8 mouse cellular contexts compared by ENCODE assay signal in the genomic region with DNA sequence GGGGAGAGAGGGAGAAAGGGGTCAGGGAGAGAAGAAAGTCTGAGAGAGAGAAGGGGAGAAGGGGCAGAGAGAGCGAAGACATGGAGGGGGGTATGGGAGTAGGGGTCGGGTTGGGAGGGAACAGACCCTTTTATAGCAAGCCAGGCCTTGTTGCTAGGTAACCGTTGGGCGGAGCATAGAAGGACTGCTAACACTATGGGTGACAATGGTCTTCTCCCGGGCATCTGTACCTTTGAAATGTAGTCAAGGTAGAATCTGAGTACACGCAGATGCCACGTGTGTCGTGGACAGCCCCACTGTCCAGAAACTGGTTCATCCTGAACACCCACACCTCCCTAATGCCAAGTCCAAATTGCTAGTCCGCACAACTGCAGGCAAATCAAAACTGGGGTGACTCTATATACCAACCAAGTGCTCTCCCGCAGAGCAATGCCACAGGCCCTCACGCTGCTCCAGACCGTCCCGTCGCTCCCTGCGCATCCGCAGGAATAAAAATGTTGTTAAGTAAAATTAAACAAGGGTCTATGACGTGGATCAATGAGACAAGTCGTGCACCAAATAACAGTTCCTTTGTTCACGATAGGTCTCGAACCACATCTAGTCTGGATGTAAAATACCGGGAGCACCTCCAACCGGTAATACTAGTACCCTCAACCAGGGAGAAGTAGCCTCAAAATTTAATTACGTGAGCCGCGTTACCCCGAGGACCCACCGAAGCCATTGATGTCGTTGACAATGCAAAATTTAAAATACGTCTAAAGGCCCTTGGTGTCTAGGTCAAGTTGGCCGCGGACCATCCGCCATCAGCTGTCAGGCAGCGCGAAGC. TPM values are rescaled to one million over a fixed set of nuclear protein-coding genes. Genes with fewer than 3 reads are reported as not detected.
DNase-seq lines count a peak whose midpoint lies in the region; ATAC-seq and TF ChIP-seq lines count a peak whose summit lies in the region.

No protein-coding gene starts in this region.

- no peak for TF ChIP-seq CTCF in heart, adult 2 months (IDR thresholded peaks at IDR 0.05)

- WGBS in heart, adult 2 months: 14% methylated on average over 34 of the region's 34 CpGs
- WGBS in embryonic facial prominence, embryonic 10.5 days: 10% methylated on average over 34 of the region's 34 CpGs
- WGBS in hindbrain, embryonic 14.5 days: 6% methylated on average over 34 of the region's 34 CpGs
- WGBS in lung, embryonic 15.5 days: 9% methylated on average over 34 of the region's 34 CpGs

- no peaks in the 10 kb centered on the region for H3K36me3 ChIP-seq in heart, adult 2 months (ENCODE audit: control insufficient read depth, insufficient read depth, low read length)
- peaks cover 20% of the 10 kb centered on the region for H3K36me3 ChIP-seq in embryonic facial prominence, embryonic 10.5 days (replicated peaks)
- H3K36me3 ChIP-seq in hindbrain, embryonic 14.5 days (replicated peaks; ENCODE audit: control insufficient read depth, insufficient read depth): peaks cover 19% of the 10 kb centered on the region
- H3K36me3 ChIP-seq in lung, embryonic 15.5 days: peaks cover 11% of the 10 kb centered on the region

- peak overlapping the region; percentile 94 for H3K4me2 ChIP-seq in hindbrain, embryonic 14.5 days (replicated peaks)
- peak overlapping the region; percentile 73 for H3K4me2 ChIP-seq in lung, embryonic 15.5 days

- peak overlapping the region; percentile 96 for H3K27ac ChIP-seq in heart, adult 2 months
- peak overlapping the region; percentile 99 for H3K27ac ChIP-seq in embryonic facial prominence, embryonic 10.5 days (replicated peaks)
- H3K27ac ChIP-seq in hindbrain, embryonic 14.5 days: peak overlapping the region; percentile 99
- H3K27ac ChIP-seq in lung, embryonic 15.5 days: peak overlapping the region; percentile 94; the same call in 1 of the 2 replicates

- ATAC-seq in hindbrain, embryonic 14.5 days (ENCODE audit: low FRiP score): peak; percentile 68
- peak; percentile 39; the same call in 1 of the 2 replicates for ATAC-seq in lung, embryonic 15.5 days (ENCODE audit: borderline replicate concordance, extremely low read depth, low FRiP score, low TSS enrichment)

- no peaks in the 10 kb centered on the region for H3K27me3 ChIP-seq in heart, adult 2 months (ENCODE audit: control insufficient read depth, insufficient read depth, low read length)
- H3K27me3 ChIP-seq in embryonic facial prominence, embryonic 10.5 days (replicated peaks; ENCODE audit: low read depth, poor library complexity, severe bottlenecking): peaks cover 5% of the 10 kb centered on the region; the same call in 1 of the 2 replicates
- H3K27me3 ChIP-seq in hindbrain, embryonic 14.5 days (ENCODE audit: control insufficient read depth, insufficient read depth, low read length): no peaks in the 10 kb centered on the region
- no peaks in the 10 kb centered on the region for H3K27me3 ChIP-seq in lung, embryonic 15.5 days

- DNase-seq in heart, adult 2 months: no peak
- no peak for DNase-seq in heart, adult 11 months
- peak; percentile 43 for DNase-seq in CD4-positive, CD25-positive, alpha-beta regulatory T cell, adult 2 months (ENCODE audit: low read depth, low spot score)
- peak; percentile 29 for DNase-seq in embryonic facial prominence, embryonic 10.5 days (ENCODE audit: low spot score)
- peak; percentile 53 for DNase-seq in hindbrain, embryonic 14.5 days (ENCODE audit: low spot score)
- DNase-seq in retina, postnatal 1 day: peak; percentile 60
- DNase-seq in frontal cortex, postnatal 14 days (ENCODE audit: low spot score in 2 of 2): no peak

- H3K4me1 ChIP-seq in heart, adult 2 months (ENCODE audit: control insufficient read depth, insufficient read depth, low read length): peaks cover 9% of the 10 kb centered on the region
- H3K4me1 ChIP-seq in embryonic facial prominence, embryonic 10.5 days: peaks cover 19% of the 10 kb centered on the region
- H3K4me1 ChIP-seq in hindbrain, embryonic 14.5 days (replicated peaks; ENCODE audit: control insufficient read depth, insufficient read depth, low read length): peaks cover 16% of the 10 kb centered on the region
- peaks cover 14% of the 10 kb centered on the region for H3K4me1 ChIP-seq in lung, embryonic 15.5 days

- TF ChIP-seq POLR2A in heart, adult 2 months (IDR thresholded peaks at IDR 0.05; ENCODE audit: insufficient read depth, low read depth, low read length): no peak

- peak overlapping the region; percentile 89 for H3K4me3 ChIP-seq in heart, adult 2 months
- peak overlapping the region; percentile 96 for H3K4me3 ChIP-seq in embryonic facial prominence, embryonic 10.5 days
- peak overlapping the region; percentile 88 for H3K4me3 ChIP-seq in hindbrain, embryonic 14.5 days (replicated peaks; ENCODE audit: low read length)
- H3K4me3 ChIP-seq in lung, embryonic 15.5 days: peak overlapping the region; percentile 88

- peak overlapping the region; percentile 94 for H3K9ac ChIP-seq in heart, adult 2 months (ENCODE audit: low read depth, low read length)
- H3K9ac ChIP-seq in hindbrain, embryonic 14.5 days: peak overlapping the region; percentile 89
- H3K9ac ChIP-seq in lung, embryonic 15.5 days: peak overlapping the region; percentile 71

- intact Hi-C loops in heart, adult 2 months (cut with DNase I): loop anchor here (5.0 kb wide), 1 partner anchor 35 kb away; no protein-coding TSS in a partner anchor

- TF ChIP-seq EP300 in heart, adult 2 months (IDR thresholded peaks at IDR 0.05; ENCODE audit: insufficient read depth, low read depth, low read length): no peak

- no peaks in the 10 kb centered on the region for H3K9me3 ChIP-seq in embryonic facial prominence, embryonic 10.5 days
- H3K9me3 ChIP-seq in hindbrain, embryonic 14.5 days (ENCODE audit: control insufficient read depth, low read length): no peaks in the 10 kb centered on the region
- H3K9me3 ChIP-seq in lung, embryonic 15.5 days: no peaks in the 10 kb centered on the region

- no peaks in the 10 kb centered on the region for H3K79me2 ChIP-seq in heart, adult 2 months (replicated peaks; ENCODE audit: control insufficient read depth, insufficient read depth, low read length)

RNA-seq across cellular contexts. Expression of a gene that starts 0.6 kb away (rescaled TPM):
- 10 to 100 TPM; 60.1 to 65.1 TPM for total RNA-seq in heart, adult 2 months (2021)
- polyA plus RNA-seq in heart, adult 2 months (2012; rRNA removed): 22.6 and 39.2 TPM in 2 replicates
- 68.1 and 69.2 TPM in 2 replicates for polyA plus RNA-seq in embryonic facial prominence, embryonic 10.5 days (2016; fragmentation: Nextera tagmentation; extraction: Ambion mirVana)
- polyA plus RNA-seq in hindbrain, embryonic 14.5 days (2014; fragmentation: Nextera tagmentation; extraction: Ambion mirVana): 31.6 and 36.5 TPM in 2 replicates
- polyA plus RNA-seq in lung, embryonic 15.5 days (2015; fragmentation: Nextera tagmentation; extraction: Ambion mirVana): 48.2 and 50.5 TPM in 2 replicates

RNA-seq across cellular contexts. Expression of a gene that starts 38.1 kb away (rescaled TPM):
- total RNA-seq in heart, adult 2 months (2021): not detected
- polyA plus RNA-seq in heart, adult 2 months (2012; rRNA removed): 0.27 TPM in 1 of 2 replicates, not detected in the other
- polyA plus RNA-seq in embryonic facial prominence, embryonic 10.5 days (2016; fragmentation: Nextera tagmentation; extraction: Ambion mirVana): 11.3 and 12.1 TPM in 2 replicates
- 91.3 and 92.0 TPM in 2 replicates for polyA plus RNA-seq in hindbrain, embryonic 14.5 days (2014; fragmentation: Nextera tagmentation; extraction: Ambion mirVana)
- polyA plus RNA-seq in lung, embryonic 15.5 days (2015; fragmentation: Nextera tagmentation; extraction: Ambion mirVana): 1.9 and 2.4 TPM in 2 replicates

RNA-seq across cellular contexts. Expression of a gene that starts 41.5 kb away (rescaled TPM):
- total RNA-seq in heart, adult 2 months (2021): 1 to 10 TPM; 3.6 to 4.6 TPM
- 3.1 and 4.0 TPM in 2 replicates for polyA plus RNA-seq in heart, adult 2 months (2012; rRNA removed)
- 42.3 and 43.7 TPM in 2 replicates for polyA plus RNA-seq in embryonic facial prominence, embryonic 10.5 days (2016; fragmentation: Nextera tagmentation; extraction: Ambion mirVana)
- 37.5 and 38.8 TPM in 2 replicates for polyA plus RNA-seq in hindbrain, embryonic 14.5 days (2014; fragmentation: Nextera tagmentation; extraction: Ambion mirVana)
- 27.6 and 29.8 TPM in 2 replicates for polyA plus RNA-seq in lung, embryonic 15.5 days (2015; fragmentation: Nextera tagmentation; extraction: Ambion mirVana)

RNA-seq across cellular contexts. Expression of a gene that starts 53.8 kb away (rescaled TPM):
- total RNA-seq in heart, adult 2 months (2021): 10 to 100 TPM; 56.4 to 63.4 TPM
- 48.1 and 54.7 TPM in 2 replicates for polyA plus RNA-seq in heart, adult 2 months (2012; rRNA removed)
- polyA plus RNA-seq in embryonic facial prominence, embryonic 10.5 days (2016; fragmentation: Nextera tagmentation; extraction: Ambion mirVana): 43.5 and 44.5 TPM in 2 replicates
- polyA plus RNA-seq in hindbrain, embryonic 14.5 days (2014; fragmentation: Nextera tagmentation; extraction: Ambion mirVana): 45.3 and 52.2 TPM in 2 replicates
- polyA plus RNA-seq in lung, embryonic 15.5 days (2015; fragmentation: Nextera tagmentation; extraction: Ambion mirVana): 29.7 and 31.1 TPM in 2 replicates

Comparison
In these comparisons a context has a peak if more than half of its experiments do, and no peak if none do; other contexts are left out.
1. DNase-seq: peak in CD4-positive, CD25-positive, alpha-beta regulatory T cell, adult 2 months (single experiment), embryonic facial prominence, embryonic 10.5 days (single experiment), hindbrain, embryonic 14.5 days (single experiment) and retina, postnatal 1 day (single experiment); none in heart, adult 2 months (0 of 2), heart, adult 11 months (single experiment) and frontal cortex, postnatal 14 days (0 of 2).
2. Peak in every context shown above with its lines, with median percentiles within 50 percentile points of each other: H3K27ac ChIP-seq, H3K4me3 ChIP-seq and H3K9ac ChIP-seq.